Mouse (Mus musculus): ENCODE measurements around the gene Folr1. TPM values are rescaled to one million over a fixed set of nuclear protein-coding genes. Genes with fewer than 3 reads are reported as not detected.
A peak's percentile ranks its signal among the peaks of the same experiment; 100 is the strongest.

Folr1 gene
- polyA plus RNA-seq, 1 experiment from 2014 or later, result 4.5 TPM

DNA sequence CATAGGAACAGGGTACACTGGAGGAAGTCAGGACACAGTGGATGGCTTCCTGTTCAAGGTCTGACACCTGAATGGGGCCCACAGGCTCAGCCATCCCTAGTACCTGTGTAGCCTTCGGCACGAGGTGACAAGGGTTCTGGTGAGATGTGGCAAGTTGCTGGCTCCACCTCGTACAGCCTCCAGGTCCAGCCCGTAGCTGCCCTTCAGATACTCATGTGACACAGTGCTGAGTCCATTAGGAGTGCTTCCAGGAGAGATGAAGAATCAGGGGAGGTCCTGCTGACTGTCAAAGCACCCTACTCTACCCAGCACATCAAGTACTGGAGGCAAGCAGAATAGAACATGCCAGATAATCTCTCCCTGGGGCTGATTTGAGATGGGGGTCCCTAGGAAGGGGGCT lies 38.2 kb downstream of the Folr1 start:
- Histone ChIP-seq H3K4me2 (ENCODE audit: low read depth, low read length) (no peak overlapping the region), H3K9ac (ENCODE audit: low read depth, low read length) (no peak overlapping the region), H3K4me1 (ENCODE audit: control insufficient read depth, insufficient read depth, low read length) (peaks cover 18% of the 10 kb centered on the region), H3K9me3 (ENCODE audit: control insufficient read depth, low read length) (no peaks in the 10 kb centered on the region), H3K27me3 (replicated peaks; ENCODE audit: control insufficient read depth, insufficient read depth, low read length) (no peaks in the 10 kb centered on the region), H3K27ac (replicated peaks; ENCODE audit: low read depth, low read length) (no peak overlapping the region), H3K4me3 (ENCODE audit: low read depth, low read length) (no peak overlapping the region), H3K36me3 (ENCODE audit: control insufficient read depth, insufficient read depth, low read length) (peaks cover 63% of the 10 kb centered on the region)
- DNase-seq (ENCODE audit: low spot score) (no peak), ATAC-seq (ENCODE audit: low read depth) (no peak)
- WGBS, result 93% methylated on average over 4 of the region's 4 CpGs

DNA sequence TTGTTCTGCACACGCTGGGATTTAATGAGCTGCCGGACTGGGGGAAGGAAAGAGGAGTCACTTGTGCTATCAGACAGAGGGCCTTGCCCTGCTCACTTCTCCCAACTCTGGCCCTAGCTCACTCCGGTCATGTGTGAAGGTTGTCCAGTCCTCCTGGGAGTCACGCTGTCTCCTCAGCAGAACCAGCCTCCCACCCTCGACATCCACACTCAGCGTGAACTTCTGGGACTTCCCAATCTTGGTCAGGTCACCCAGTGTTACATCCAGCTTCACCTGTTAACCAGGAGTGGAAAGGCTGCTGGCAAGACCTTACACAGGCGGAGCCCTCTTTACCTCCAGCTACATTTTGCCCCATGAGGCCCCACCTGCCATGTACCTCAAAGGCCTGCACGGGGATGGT lies 39.2 kb downstream of the Folr1 start:
- H3K4me1 ChIP-seq (ENCODE audit: control insufficient read depth, insufficient read depth, low read length), result peaks cover 18% of the 10 kb centered on the region
- H3K27ac ChIP-seq (replicated peaks; ENCODE audit: low read depth, low read length), result no peak overlapping the region
- H3K9me3 ChIP-seq (ENCODE audit: control insufficient read depth, low read length), result no peaks in the 10 kb centered on the region
- ATAC-seq (ENCODE audit: low read depth), result no peak
- H3K9ac ChIP-seq (ENCODE audit: low read depth, low read length), result no peak overlapping the region
- no peak for DNase-seq (ENCODE audit: low spot score)
- H3K27me3 ChIP-seq (replicated peaks; ENCODE audit: control insufficient read depth, insufficient read depth, low read length), result no peaks in the 10 kb centered on the region
- no peak overlapping the region for H3K4me2 ChIP-seq (ENCODE audit: low read depth, low read length)
- WGBS, result 90% methylated on average over 8 of the region's 8 CpGs
- no peak overlapping the region for H3K4me3 ChIP-seq (ENCODE audit: low read depth, low read length)
- H3K36me3 ChIP-seq (ENCODE audit: control insufficient read depth, insufficient read depth, low read length), result peaks cover 72% of the 10 kb centered on the region

DNA sequence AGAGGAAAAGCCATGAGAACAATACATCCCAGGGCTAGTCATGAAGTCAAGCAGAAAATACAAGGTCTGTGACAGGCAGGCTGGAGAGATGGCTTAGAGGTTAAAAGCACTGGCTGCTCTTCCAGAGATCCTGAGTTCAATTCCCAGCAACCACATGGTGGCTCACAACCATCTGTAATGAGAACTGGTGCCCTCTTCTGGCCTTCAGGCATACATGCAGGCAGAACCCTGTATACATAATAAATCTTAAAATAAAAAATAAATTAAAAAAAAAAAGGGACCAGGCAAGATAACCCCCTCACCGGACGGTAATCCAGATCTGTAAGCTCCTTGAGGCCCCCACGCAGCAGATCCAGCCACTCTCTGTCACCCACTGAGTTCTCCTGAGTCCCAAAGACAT lies 40.2 kb downstream of the Folr1 start:
- Histone ChIP-seq H3K27me3 (replicated peaks; ENCODE audit: control insufficient read depth, insufficient read depth, low read length) (no peaks in the 10 kb centered on the region), H3K27ac (replicated peaks; ENCODE audit: low read depth, low read length) (no peak overlapping the region), H3K36me3 (ENCODE audit: control insufficient read depth, insufficient read depth, low read length) (peaks cover 83% of the 10 kb centered on the region), H3K4me2 (ENCODE audit: low read depth, low read length) (no peak overlapping the region), H3K4me1 (ENCODE audit: control insufficient read depth, insufficient read depth, low read length) (peaks cover 16% of the 10 kb centered on the region), H3K9me3 (ENCODE audit: control insufficient read depth, low read length) (no peaks in the 10 kb centered on the region), H3K4me3 (ENCODE audit: low read depth, low read length) (no peak overlapping the region), H3K9ac (ENCODE audit: low read depth, low read length) (no peak overlapping the region)
- ATAC-seq (ENCODE audit: low read depth), result no peak
- no peak for DNase-seq (ENCODE audit: low spot score)
- WGBS, result 96% methylated on average over 3 of the region's 3 CpGs

DNA sequence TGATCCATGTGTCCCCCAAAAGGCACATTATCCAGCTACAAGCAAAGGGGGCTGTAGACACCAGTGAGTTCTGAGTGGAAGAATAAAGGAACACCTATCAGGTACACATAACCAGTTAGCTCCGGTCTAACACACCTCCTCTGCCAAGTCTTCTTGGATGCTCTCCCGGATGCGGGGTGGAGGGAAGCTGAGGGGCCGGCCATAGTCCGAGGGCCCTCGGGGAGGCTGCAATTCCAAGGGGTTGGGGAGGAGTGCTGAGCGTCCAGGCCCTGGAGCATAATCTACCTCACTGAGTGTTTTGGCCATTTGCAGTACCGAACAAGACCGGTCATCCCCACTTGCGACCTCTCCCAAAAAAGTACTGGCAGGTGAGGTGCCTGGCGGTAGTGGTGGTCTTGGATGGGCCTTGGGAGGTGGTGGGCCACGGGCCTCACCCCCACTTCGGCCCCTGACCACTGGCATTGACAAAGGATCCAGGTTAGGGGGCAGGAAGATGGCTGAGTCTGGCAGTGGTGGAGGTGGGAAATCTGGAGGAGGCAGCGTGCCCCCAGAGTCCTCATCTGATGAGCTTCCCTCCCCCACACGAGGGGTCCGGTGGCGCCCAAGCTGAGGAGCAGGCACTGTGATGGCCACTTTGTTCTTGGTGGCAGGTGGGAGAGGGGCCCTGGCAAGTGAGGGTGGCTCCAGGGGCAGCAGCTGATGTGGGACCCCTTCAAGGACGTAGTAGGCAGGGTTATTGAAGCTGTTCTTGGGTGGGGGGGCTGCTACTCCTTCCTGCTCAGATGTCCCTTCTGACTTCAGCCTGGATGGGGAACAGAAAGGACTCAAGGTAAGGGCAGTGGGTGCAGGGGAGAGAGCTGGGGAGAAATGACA lies 46.6 kb downstream of the Folr1 start:
- WGBS, result 77% methylated on average over 13 of the region's 18 CpGs
- Histone ChIP-seq H3K4me2 (ENCODE audit: low read depth, low read length) (no peak overlapping the region), H3K27me3 (replicated peaks; ENCODE audit: control insufficient read depth, insufficient read depth, low read length) (peaks cover 48% of the 10 kb centered on the region), H3K4me3 (ENCODE audit: low read depth, low read length) (no peak overlapping the region), H3K4me1 (ENCODE audit: control insufficient read depth, insufficient read depth, low read length) (peaks cover 19% of the 10 kb centered on the region), H3K9ac (ENCODE audit: low read depth, low read length) (no peak overlapping the region), H3K9me3 (ENCODE audit: control insufficient read depth, low read length) (no peaks in the 10 kb centered on the region), H3K36me3 (ENCODE audit: control insufficient read depth, insufficient read depth, low read length) (peaks cover 62% of the 10 kb centered on the region), H3K27ac (replicated peaks; ENCODE audit: low read depth, low read length) (no peak overlapping the region)
- peak; percentile 26; the same call in 1 of the 2 replicates for ATAC-seq (ENCODE audit: low read depth)
- DNase-seq (ENCODE audit: low spot score), result peak; percentile 42

DNA sequence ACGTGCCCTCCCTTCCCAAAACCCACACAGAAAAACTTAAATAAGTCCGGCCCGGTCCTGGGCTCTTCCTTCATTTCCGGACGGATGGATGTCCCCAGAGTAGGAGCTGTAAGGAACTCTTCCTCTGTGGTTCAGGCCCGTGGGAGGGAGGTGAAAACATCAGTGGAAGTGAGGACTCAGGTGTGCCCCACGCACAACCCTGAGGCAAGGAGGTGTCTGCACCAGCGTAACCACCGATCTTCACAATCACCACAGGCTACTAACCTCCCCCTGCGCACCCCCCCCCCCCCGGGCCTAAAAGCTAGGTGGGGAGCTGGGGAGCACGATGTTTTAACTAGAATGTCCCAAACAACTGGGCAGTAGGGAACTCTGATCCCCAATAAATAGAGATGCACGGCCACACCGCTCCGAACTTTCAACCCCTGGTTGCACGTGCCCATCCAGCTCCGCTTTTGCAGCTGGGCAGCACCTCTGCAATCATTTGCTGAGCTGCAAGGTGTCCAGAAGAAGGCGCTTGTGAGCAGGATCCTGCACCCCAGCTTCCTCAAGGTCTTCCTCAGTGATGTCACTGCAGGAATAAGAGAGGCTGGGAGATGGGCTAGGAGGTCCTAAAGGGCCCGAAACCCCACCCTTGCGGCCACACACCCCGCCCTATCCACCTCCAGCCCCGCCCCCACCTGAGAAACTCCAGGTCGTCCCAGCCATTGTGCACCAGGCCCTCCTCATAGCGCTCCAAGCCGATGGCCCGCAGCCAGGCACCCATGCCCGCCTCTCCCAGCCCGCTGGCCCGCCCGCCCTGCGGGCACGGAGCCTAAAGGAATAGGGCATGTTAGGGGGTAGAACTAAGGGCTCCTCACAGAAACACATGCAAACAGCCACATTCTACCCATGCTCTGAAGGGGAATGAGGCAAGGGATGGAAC lies 47.5 kb downstream of the Folr1 start:
- Histone ChIP-seq H3K9ac (ENCODE audit: low read depth, low read length) (0 out of 2 replicates have a peak overlapping the region, but pooled peaks have one; percentile 5), H3K4me3 (ENCODE audit: low read depth, low read length) (no peak overlapping the region), H3K27ac (replicated peaks; ENCODE audit: low read depth, low read length) (no peak overlapping the region), H3K9me3 (ENCODE audit: control insufficient read depth, low read length) (no peaks in the 10 kb centered on the region), H3K27me3 (replicated peaks; ENCODE audit: control insufficient read depth, insufficient read depth, low read length) (peaks cover 57% of the 10 kb centered on the region), H3K4me2 (ENCODE audit: low read depth, low read length) (no peak overlapping the region), H3K4me1 (ENCODE audit: control insufficient read depth, insufficient read depth, low read length) (peaks cover 19% of the 10 kb centered on the region), H3K36me3 (ENCODE audit: control insufficient read depth, insufficient read depth, low read length) (peaks cover 53% of the 10 kb centered on the region)
- peak; percentile 62 for DNase-seq (ENCODE audit: low spot score)
- 36% methylated on average over 28 of the region's 32 CpGs for WGBS
- peak; percentile 23; the same call in 1 of the 2 replicates for ATAC-seq (ENCODE audit: low read depth)

DNA sequence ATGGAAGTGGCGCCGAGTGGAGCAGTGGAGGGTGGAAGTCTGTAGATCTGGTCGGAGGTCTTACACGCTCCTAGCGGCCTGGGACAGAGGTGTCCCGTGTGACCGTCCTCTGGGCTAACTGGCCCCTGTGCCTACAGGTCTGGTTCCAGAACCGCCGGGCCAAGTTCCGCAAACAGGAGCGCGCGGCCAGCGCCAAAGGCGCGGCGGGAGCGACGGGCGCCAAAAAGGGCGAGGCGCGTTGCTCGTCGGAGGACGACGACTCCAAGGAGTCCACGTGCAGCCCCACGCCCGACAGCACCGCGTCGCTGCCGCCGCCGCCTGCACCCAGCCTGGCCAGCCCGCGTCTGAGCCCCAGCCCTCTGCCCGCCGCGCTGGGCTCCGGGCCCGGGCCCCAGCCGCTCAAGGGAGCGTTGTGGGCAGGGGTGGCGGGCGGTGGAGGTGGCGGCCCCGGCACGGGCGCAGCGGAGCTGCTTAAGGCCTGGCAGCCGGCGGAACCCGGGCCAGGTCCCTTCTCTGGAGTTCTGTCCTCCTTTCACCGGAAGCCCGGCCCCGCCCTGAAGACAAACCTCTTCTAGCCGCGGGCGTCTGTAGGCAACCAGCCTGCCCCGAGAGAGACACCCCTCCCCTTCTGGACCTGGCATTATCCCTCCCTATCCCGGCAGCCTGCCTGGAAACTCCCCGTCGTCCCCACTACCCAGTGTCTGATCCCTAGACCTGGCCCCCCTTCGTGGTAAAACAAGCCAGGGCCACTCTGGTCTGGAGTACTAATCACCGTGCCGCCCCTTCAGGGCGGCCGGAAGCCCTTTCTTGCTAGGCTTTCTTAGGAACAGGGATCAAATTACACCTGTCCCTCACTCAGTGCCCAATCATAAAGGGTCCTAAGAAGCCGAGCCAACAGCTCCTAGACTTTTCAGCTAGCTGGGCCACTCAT lies 48.8 kb downstream of the Folr1 start:
- peak overlapping the region; percentile 65 for H3K9ac ChIP-seq (ENCODE audit: low read depth, low read length)
- peaks cover 70% of the 10 kb centered on the region for H3K27me3 ChIP-seq (replicated peaks; ENCODE audit: control insufficient read depth, insufficient read depth, low read length)
- peak; percentile 65 for ATAC-seq (ENCODE audit: low read depth)
- peak overlapping the region; percentile 47 for H3K4me3 ChIP-seq (ENCODE audit: low read depth, low read length)
- H3K4me1 ChIP-seq (ENCODE audit: control insufficient read depth, insufficient read depth, low read length), result peaks cover 22% of the 10 kb centered on the region
- H3K4me2 ChIP-seq (ENCODE audit: low read depth, low read length), result peak overlapping the region; percentile 85
- DNase-seq (ENCODE audit: low spot score), result peak; percentile 79
- WGBS, result 0% methylated on average over 17 of the region's 71 CpGs
- H3K27ac ChIP-seq (replicated peaks; ENCODE audit: low read depth, low read length), result no peak overlapping the region
- peaks cover 41% of the 10 kb centered on the region for H3K36me3 ChIP-seq (ENCODE audit: control insufficient read depth, insufficient read depth, low read length)
- no peaks in the 10 kb centered on the region for H3K9me3 ChIP-seq (ENCODE audit: control insufficient read depth, low read length)

DNA sequence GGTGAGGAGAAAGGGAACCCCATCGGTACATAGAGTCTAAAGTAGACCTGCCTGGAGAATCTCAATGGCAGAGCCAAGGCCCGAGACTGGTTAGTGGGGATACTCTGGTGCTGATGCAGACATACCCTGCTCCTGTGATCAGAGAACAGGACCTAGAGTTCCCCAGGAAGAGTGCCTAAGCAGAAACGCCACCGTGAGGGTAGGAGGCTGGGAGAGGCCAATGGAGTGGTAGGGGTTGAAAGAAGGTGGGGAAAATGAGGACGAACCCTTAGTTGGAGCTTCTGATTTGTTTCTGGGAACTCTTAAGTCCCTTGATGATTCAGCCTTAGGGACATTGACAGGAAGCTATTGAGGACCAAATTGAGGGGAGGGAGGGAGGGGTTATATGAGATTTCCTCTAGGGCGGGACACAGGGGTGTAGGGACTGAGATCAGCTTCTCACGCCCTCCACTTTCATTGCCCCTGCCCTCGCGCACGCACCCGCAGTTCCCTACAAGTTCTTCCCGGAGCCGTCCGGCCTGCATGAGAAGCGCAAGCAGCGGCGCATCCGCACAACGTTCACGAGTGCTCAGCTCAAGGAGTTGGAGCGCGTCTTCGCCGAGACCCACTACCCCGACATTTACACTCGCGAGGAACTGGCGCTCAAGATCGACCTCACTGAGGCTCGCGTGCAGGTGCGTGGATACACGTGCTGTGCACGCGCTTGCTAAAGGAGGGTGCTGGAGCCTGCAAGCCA lies 50.1 kb downstream of the Folr1 start:
- H3K4me1 ChIP-seq (ENCODE audit: control insufficient read depth, insufficient read depth, low read length), result peaks cover 22% of the 10 kb centered on the region
- WGBS, result 2% methylated on average over 35 of the region's 35 CpGs
- H3K27ac ChIP-seq (replicated peaks; ENCODE audit: low read depth, low read length), result no peak overlapping the region
- H3K4me3 ChIP-seq (ENCODE audit: low read depth, low read length), result peak overlapping the region; percentile 47
- peaks cover 80% of the 10 kb centered on the region for H3K27me3 ChIP-seq (replicated peaks; ENCODE audit: control insufficient read depth, insufficient read depth, low read length)
- H3K36me3 ChIP-seq (ENCODE audit: control insufficient read depth, insufficient read depth, low read length), result peaks cover 27% of the 10 kb centered on the region
- DNase-seq (ENCODE audit: low spot score) (peak; percentile 35), ATAC-seq (ENCODE audit: low read depth) (no peak)
- 0 out of 2 replicates have a peak overlapping the region, but pooled peaks have one; percentile 65 for H3K9ac ChIP-seq (ENCODE audit: low read depth, low read length)
- no peaks in the 10 kb centered on the region for H3K9me3 ChIP-seq (ENCODE audit: control insufficient read depth, low read length)
- peak overlapping the region; percentile 85 for H3K4me2 ChIP-seq (ENCODE audit: low read depth, low read length)
